Mouse (Mus musculus): ENCODE measurements around the gene Aldh18a1.

Gene Aldh18a1

GRCm38 (mm10) chr19:40513632-40514078, 74.6 kb downstream of the Aldh18a1 start, which contains the start of gene Sorbs1:
TSS of gene Sorbs1 (minus strand) at chr19:40513779.
- no peaks in the 10 kb centered on the region for H3K36me3 ChIP-seq (ENCODE audit: insufficient read depth, low read length)
- H3K9me3 ChIP-seq (ENCODE audit: low read length) = no peaks in the 10 kb centered on the region
- peak within 1 kb of the TSS; percentile 95 for H3K4me3 ChIP-seq (replicated peaks; ENCODE audit: low read length)
- TF ChIP-seq CTCF (conservative IDR thresholded peaks at IDR 0.05; ENCODE audit: low read length) (no peak), POU5F1 (IDR thresholded peaks at IDR 0.05; ENCODE audit: borderline replicate concordance, low read length) (no peak), NANOG (IDR thresholded peaks at IDR 0.05; ENCODE audit: borderline replicate concordance, low read length) (no peak)
- peaks cover 58% of the 10 kb centered on the region for H3K4me1 ChIP-seq (replicated peaks; ENCODE audit: low read depth, low read length)
- H3K27me3 ChIP-seq (ENCODE audit: insufficient read depth, low read length) = no peaks in the 10 kb centered on the region

GRCm38 (mm10) chr19:40512500-40513421, 75.5 kb downstream of the Aldh18a1 start:
- Histone ChIP-seq H3K9me3 (ENCODE audit: low read length) (no peaks in the 10 kb centered on the region), H3K27me3 (ENCODE audit: insufficient read depth, low read length) (no peaks in the 10 kb centered on the region), H3K4me1 (replicated peaks; ENCODE audit: low read depth, low read length) (peaks cover 62% of the 10 kb centered on the region), H3K36me3 (ENCODE audit: insufficient read depth, low read length) (no peaks in the 10 kb centered on the region), H3K4me3 (replicated peaks; ENCODE audit: low read length) (peak overlapping the region; percentile 95)
- TF ChIP-seq POU5F1 (IDR thresholded peaks at IDR 0.05; ENCODE audit: borderline replicate concordance, low read length) (no peak), CTCF (conservative IDR thresholded peaks at IDR 0.05; ENCODE audit: low read length) (no peak), NANOG (IDR thresholded peaks at IDR 0.05; ENCODE audit: borderline replicate concordance, low read length) (no peak)

- Histone ChIP-seq H3K4me3 (replicated peaks; ENCODE audit: low read length) (peak overlapping the region; percentile 95), H3K27me3 (ENCODE audit: insufficient read depth, low read length) (no peaks in the 10 kb centered on the region), H3K36me3 (ENCODE audit: insufficient read depth, low read length) (no peaks in the 10 kb centered on the region), H3K4me1 (replicated peaks; ENCODE audit: low read depth, low read length) (peaks cover 63% of the 10 kb centered on the region), H3K9me3 (ENCODE audit: low read length) (no peaks in the 10 kb centered on the region)
- TF ChIP-seq NANOG (IDR thresholded peaks at IDR 0.05; ENCODE audit: borderline replicate concordance, low read length) (no peak), POU5F1 (IDR thresholded peaks at IDR 0.05; ENCODE audit: borderline replicate concordance, low read length) (no peak)
These were observed 76.5 kb downstream of the Aldh18a1 start for GRCm38 (mm10) chr19:40511679-40512309.

GRCm38 (mm10) chr19:40511100-40511439, 77.2 kb downstream of the Aldh18a1 start:
- TF ChIP-seq CTCF (conservative IDR thresholded peaks at IDR 0.05; ENCODE audit: low read length) (no peak), NANOG (IDR thresholded peaks at IDR 0.05; ENCODE audit: borderline replicate concordance, low read length) (no peak), POU5F1 (IDR thresholded peaks at IDR 0.05; ENCODE audit: borderline replicate concordance, low read length) (no peak)
- Histone ChIP-seq H3K36me3 (ENCODE audit: insufficient read depth, low read length) (no peaks in the 10 kb centered on the region), H3K4me1 (replicated peaks; ENCODE audit: low read depth, low read length) (peaks cover 63% of the 10 kb centered on the region), H3K9me3 (ENCODE audit: low read length) (no peaks in the 10 kb centered on the region), H3K27me3 (ENCODE audit: insufficient read depth, low read length) (no peaks in the 10 kb centered on the region), H3K4me3 (replicated peaks; ENCODE audit: low read length) (peak overlapping the region; percentile 95; the same call in 1 of the 2 replicates)

GRCm38 (mm10) chr19:40510387-40511099, 77.7 kb downstream of the Aldh18a1 start:
- Histone ChIP-seq H3K4me3 (replicated peaks; ENCODE audit: low read length) (peak overlapping the region; percentile 95; the same call in 1 of the 2 replicates), H3K27me3 (ENCODE audit: insufficient read depth, low read length) (no peaks in the 10 kb centered on the region), H3K9me3 (ENCODE audit: low read length) (no peaks in the 10 kb centered on the region), H3K36me3 (ENCODE audit: insufficient read depth, low read length) (no peaks in the 10 kb centered on the region), H3K4me1 (replicated peaks; ENCODE audit: low read depth, low read length) (peaks cover 63% of the 10 kb centered on the region)
- TF ChIP-seq CTCF (conservative IDR thresholded peaks at IDR 0.05; ENCODE audit: low read length) = no peak
- TF ChIP-seq POU5F1 (IDR thresholded peaks at IDR 0.05; ENCODE audit: borderline replicate concordance, low read length) = no peak
- no peak for TF ChIP-seq NANOG (IDR thresholded peaks at IDR 0.05; ENCODE audit: borderline replicate concordance, low read length)

GRCm38 (mm10) chr19:40509274-40509673, 79.0 kb downstream of the Aldh18a1 start:
- H3K36me3 ChIP-seq (ENCODE audit: insufficient read depth, low read length) = no peaks in the 10 kb centered on the region
- no peak overlapping the region for H3K4me3 ChIP-seq (replicated peaks; ENCODE audit: low read length)
- H3K4me1 ChIP-seq (replicated peaks; ENCODE audit: low read depth, low read length) = peaks cover 58% of the 10 kb centered on the region
- no peak for TF ChIP-seq CTCF (conservative IDR thresholded peaks at IDR 0.05; ENCODE audit: low read length)
- no peak for TF ChIP-seq NANOG (IDR thresholded peaks at IDR 0.05; ENCODE audit: borderline replicate concordance, low read length)
- no peak for TF ChIP-seq POU5F1 (IDR thresholded peaks at IDR 0.05; ENCODE audit: borderline replicate concordance, low read length)
- no peaks in the 10 kb centered on the region for H3K27me3 ChIP-seq (ENCODE audit: insufficient read depth, low read length)
- H3K9me3 ChIP-seq (ENCODE audit: low read length) = no peaks in the 10 kb centered on the region

- TF ChIP-seq POU5F1 (IDR thresholded peaks at IDR 0.05; ENCODE audit: borderline replicate concordance, low read length) = no peak
- TF ChIP-seq NANOG (IDR thresholded peaks at IDR 0.05; ENCODE audit: borderline replicate concordance, low read length) = no peak
- TF ChIP-seq CTCF (conservative IDR thresholded peaks at IDR 0.05; ENCODE audit: low read length) = no peak
- H3K36me3 ChIP-seq (ENCODE audit: insufficient read depth, low read length) = no peaks in the 10 kb centered on the region
These were observed 79.4 kb downstream of the Aldh18a1 start for GRCm38 (mm10) chr19:40508851-40509250.

GRCm38 (mm10) chr19:40506965-40507364, 81.3 kb downstream of the Aldh18a1 start:
- Histone ChIP-seq H3K4me1 (replicated peaks; ENCODE audit: low read depth, low read length) (peaks cover 42% of the 10 kb centered on the region), H3K27me3 (ENCODE audit: insufficient read depth, low read length) (no peaks in the 10 kb centered on the region), H3K4me3 (replicated peaks; ENCODE audit: low read length) (no peak overlapping the region), H3K36me3 (ENCODE audit: insufficient read depth, low read length) (0 out of 2 replicates have a peak, but pooled peaks cover under 1% of the 10 kb centered on the region), H3K9me3 (ENCODE audit: low read length) (no peaks in the 10 kb centered on the region)
- no peak for TF ChIP-seq POU5F1 (IDR thresholded peaks at IDR 0.05; ENCODE audit: borderline replicate concordance, low read length)
- no peak for TF ChIP-seq NANOG (IDR thresholded peaks at IDR 0.05; ENCODE audit: borderline replicate concordance, low read length)
- no peak for TF ChIP-seq CTCF (conservative IDR thresholded peaks at IDR 0.05; ENCODE audit: low read length)

More at GRCm38 (mm10) chr19:40508851-40509250, 79.4 kb downstream of the Aldh18a1 start:
- Histone ChIP-seq H3K4me3 (replicated peaks; ENCODE audit: low read length) (no peak overlapping the region), H3K4me1 (replicated peaks; ENCODE audit: low read depth, low read length) (peaks cover 54% of the 10 kb centered on the region), H3K27me3 (ENCODE audit: insufficient read depth, low read length) (no peaks in the 10 kb centered on the region), H3K9me3 (ENCODE audit: low read length) (no peaks in the 10 kb centered on the region)

Data from E14TG2a.4 (cell line).